Mouse (Mus musculus): Measurements from ENCODE around the gene Aff3.

Gene Aff3

GRCm38 (mm10) chr1:38308705-38308996, 356.1 kb downstream of the Aff3 start:
- no peak for DNase-seq

- peak; percentile 52 for DNase-seq
Observed at GRCm38 (mm10) chr1:38307821-38308704, 356.7 kb downstream of the Aff3 start.

GRCm38 (mm10) chr1:38307234-38307633, 357.5 kb downstream of the Aff3 start:
- DNase-seq: no peak

GRCm38 (mm10) chr1:38306146-38306545, 358.6 kb downstream of the Aff3 start:
- DNase-seq: no peak

GRCm38 (mm10) chr1:38304376-38304775, 360.4 kb downstream of the Aff3 start:
- DNase-seq: no peak

GRCm38 (mm10) chr1:38298291-38298690, 366.5 kb downstream of the Aff3 start:
- no peak for DNase-seq

- no peak for DNase-seq
Observed at GRCm38 (mm10) chr1:38294906-38295305, 369.8 kb downstream of the Aff3 start.

- DNase-seq: no peak
Observed at GRCm38 (mm10) chr1:38294336-38294695, 370.4 kb downstream of the Aff3 start.

- no peak for DNase-seq
Observed at GRCm38 (mm10) chr1:38293671-38294335, 371.0 kb downstream of the Aff3 start.

GRCm38 (mm10) chr1:38292851-38293250, 371.9 kb downstream of the Aff3 start:
- DNase-seq: no peak

- no peak for DNase-seq
Observed at GRCm38 (mm10) chr1:38291915-38292314, 372.8 kb downstream of the Aff3 start.

GRCm38 (mm10) chr1:38291497-38291896, 373.3 kb downstream of the Aff3 start:
- no peak for DNase-seq

- DNase-seq: no peak
Observed at GRCm38 (mm10) chr1:38290881-38291280, 373.9 kb downstream of the Aff3 start.

GRCm38 (mm10) chr1:38289891-38290290, 374.9 kb downstream of the Aff3 start:
- DNase-seq: no peak

GRCm38 (mm10) chr1:38288716-38289115, 376.0 kb downstream of the Aff3 start:
- no peak for DNase-seq

GRCm38 (mm10) chr1:38286551-38286950, 378.2 kb downstream of the Aff3 start:
- no peak for DNase-seq

- no peak for DNase-seq
Observed at GRCm38 (mm10) chr1:38280549-38280948, 384.2 kb downstream of the Aff3 start.

GRCm38 (mm10) chr1:38271312-38271711, 393.4 kb downstream of the Aff3 start:
- no peak for DNase-seq

- no peak for DNase-seq
Observed at GRCm38 (mm10) chr1:38268246-38269042, 396.3 kb downstream of the Aff3 start.

GRCm38 (mm10) chr1:38263251-38263650, 401.5 kb downstream of the Aff3 start:
- DNase-seq: no peak

GRCm38 (mm10) chr1:38262362-38263154, 402.2 kb downstream of the Aff3 start:
- DNase-seq: peak; percentile 19

GRCm38 (mm10) chr1:38261076-38261475, 403.7 kb downstream of the Aff3 start:
- no peak for DNase-seq

Data from cerebellum, adult 9-10 months (tissue).